21 mouse cellular contexts compared by ENCODE assay signal in the genomic region with DNA sequence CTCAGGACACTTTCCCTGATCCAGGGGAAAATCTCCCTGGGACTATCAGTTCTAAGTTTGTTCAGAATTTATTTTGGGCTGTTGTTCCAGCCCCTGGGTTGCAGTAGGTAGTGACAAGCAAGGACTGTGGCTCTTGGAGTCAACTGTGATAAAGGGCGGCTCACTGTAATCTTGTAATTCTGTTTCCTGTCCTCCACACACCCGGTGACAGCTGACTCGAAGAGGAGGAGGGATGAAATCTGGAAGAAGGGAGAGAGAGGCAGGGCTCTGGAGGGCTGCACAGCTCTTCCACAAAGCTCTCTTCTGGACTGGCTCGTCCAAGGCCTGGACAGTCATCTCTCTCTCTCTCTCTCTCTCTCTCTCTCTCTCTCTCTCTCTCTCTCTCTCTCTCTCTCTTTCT. TPM values are rescaled to one million over a fixed set of nuclear protein-coding genes. Genes with fewer than 3 reads are reported as not detected.
DNase-seq lines count a peak whose midpoint lies in the region; ATAC-seq and TF ChIP-seq lines count a peak whose summit lies in the region.
"Had no signal": no experiment of that assay in that cellular context is flagged by ENCODE, and none has a peak within 500 bp of the region (broad histone marks: within the 10 kb centered on the region; RNA-seq: fewer than 3 reads in every experiment).

No protein-coding gene starts in this region.

- DNase-seq in heart, adult 9 months (ENCODE audit: low spot score in 2 of 2), result no peak
- peak; percentile 45 for DNase-seq in heart, postnatal 0 days (ENCODE audit: low spot score)
- no peak for DNase-seq in heart, postnatal 14 days
- peak; percentile 71 for DNase-seq in midbrain, embryonic 11.5 days (ENCODE audit: low spot score, missing footprints)
- DNase-seq: adrenal gland, adult 2 months; adrenal gland, postnatal 25 days; cerebellum, adult 18-20 months; cerebellum, adult 9-11 months; cerebellum, postnatal 36 days; forebrain, postnatal 0 days; gastrocnemius, postnatal 14 days; kidney, adult 11 months had no signal

- TF ChIP-seq EP300 in heart, postnatal 0 days (IDR thresholded peaks at IDR 0.05; ENCODE audit: low read depth), result 0 out of 2 replicates have a peak, but pooled peaks have one; percentile 20

- H3K4me1 ChIP-seq in heart, embryonic 13.5 days, result peaks cover 60% of the 10 kb centered on the region
- H3K4me1 ChIP-seq in heart, postnatal 0 days (ENCODE audit: control insufficient read depth, insufficient read depth), result peaks cover 12% of the 10 kb centered on the region; the same call in 1 of the 2 replicates
- H3K4me1 ChIP-seq in midbrain, embryonic 11.5 days (ENCODE audit: control insufficient read depth, insufficient read depth, low read length), result no peaks in the 10 kb centered on the region
- no peaks in the 10 kb centered on the region for H3K4me1 ChIP-seq in midbrain, embryonic 16.5 days (ENCODE audit: control insufficient read depth, insufficient read depth, low read length)
- H3K4me1 ChIP-seq: forebrain, embryonic 13.5 days; hindbrain, embryonic 13.5 days had no signal

- peaks cover 83% of the 10 kb centered on the region for H3K36me3 ChIP-seq in heart, embryonic 13.5 days
- H3K36me3 ChIP-seq in heart, postnatal 0 days (replicated peaks; ENCODE audit: control insufficient read depth, insufficient read depth, low read length), result peaks cover 41% of the 10 kb centered on the region; the same call in 1 of the 2 replicates
- no peaks in the 10 kb centered on the region for H3K36me3 ChIP-seq in midbrain, embryonic 11.5 days (ENCODE audit: control insufficient read depth, insufficient read depth, low read length)
- H3K36me3 ChIP-seq in midbrain, embryonic 16.5 days (ENCODE audit: control insufficient read depth, insufficient read depth, low read length), result no peaks in the 10 kb centered on the region
- H3K36me3 ChIP-seq: embryonic facial prominence, embryonic 10.5 days; hindbrain, embryonic 13.5 days had no signal

- no peak overlapping the region for H3K9ac ChIP-seq in heart, embryonic 13.5 days
- no peak overlapping the region for H3K9ac ChIP-seq in heart, postnatal 0 days (replicated peaks; ENCODE audit: low read depth, low read length)
- H3K9ac ChIP-seq in midbrain, embryonic 11.5 days (ENCODE audit: low read length), result no peak overlapping the region
- H3K9ac ChIP-seq in midbrain, embryonic 16.5 days (ENCODE audit: low read depth, low read length), result no peak overlapping the region
- H3K9ac ChIP-seq: forebrain, embryonic 13.5 days; forebrain, postnatal 0 days; hindbrain, embryonic 13.5 days had no signal

- WGBS in heart, embryonic 13.5 days, result 4% methylated on average over 4 of the region's 4 CpGs
- WGBS in heart, postnatal 0 days, result 3% methylated on average over 4 of the region's 4 CpGs
- 76% methylated on average over 4 of the region's 4 CpGs for WGBS in midbrain, embryonic 11.5 days
- 68% methylated on average over 4 of the region's 4 CpGs for WGBS in midbrain, embryonic 16.5 days

- no peaks in the 10 kb centered on the region for H3K27me3 ChIP-seq in heart, embryonic 13.5 days (replicated peaks)
- H3K27me3 ChIP-seq in heart, postnatal 0 days (ENCODE audit: control insufficient read depth, insufficient read depth, low read length), result no peaks in the 10 kb centered on the region
- H3K27me3 ChIP-seq in midbrain, embryonic 11.5 days (ENCODE audit: control insufficient read depth, insufficient read depth, low read length), result 0 out of 2 replicates have a peak, but pooled peaks cover 2% of the 10 kb centered on the region
- H3K27me3 ChIP-seq in midbrain, embryonic 16.5 days (ENCODE audit: control insufficient read depth, insufficient read depth, low read depth, low read length), result no peaks in the 10 kb centered on the region

- H3K9me3 ChIP-seq in heart, embryonic 13.5 days, result no peaks in the 10 kb centered on the region
- H3K9me3 ChIP-seq in heart, postnatal 0 days (replicated peaks; ENCODE audit: control insufficient read depth, low read length), result no peaks in the 10 kb centered on the region
- H3K9me3 ChIP-seq in midbrain, embryonic 11.5 days (ENCODE audit: control insufficient read depth, low read length), result no peaks in the 10 kb centered on the region
- no peaks in the 10 kb centered on the region for H3K9me3 ChIP-seq in midbrain, embryonic 16.5 days (replicated peaks; ENCODE audit: control insufficient read depth, low read length, poor library complexity, severe bottlenecking)
- H3K9me3 ChIP-seq: embryonic facial prominence, embryonic 10.5 days; forebrain, embryonic 13.5 days; hindbrain, embryonic 13.5 days had no signal

- intact Hi-C loops in heart, postnatal 14 days (cut with DNase I), result no loop called here

- peak overlapping the region; percentile 78 for H3K27ac ChIP-seq in heart, embryonic 13.5 days (replicated peaks)
- H3K27ac ChIP-seq in heart, postnatal 0 days (ENCODE audit: low read depth), result peak overlapping the region; percentile 59; the same call in 1 of the 2 replicates
- no peak overlapping the region for H3K27ac ChIP-seq in midbrain, embryonic 11.5 days (ENCODE audit: low read depth, low read length)
- no peak overlapping the region for H3K27ac ChIP-seq in midbrain, embryonic 16.5 days (ENCODE audit: low read length)
- H3K27ac ChIP-seq: embryonic facial prominence, embryonic 10.5 days; forebrain, embryonic 13.5 days; hindbrain, embryonic 13.5 days; hindbrain, postnatal 0 days had no signal

- no peak overlapping the region for H3K4me3 ChIP-seq in heart, embryonic 13.5 days
- no peak overlapping the region for H3K4me3 ChIP-seq in heart, postnatal 0 days (ENCODE audit: low read depth, low read length)
- no peak overlapping the region for H3K4me3 ChIP-seq in midbrain, embryonic 11.5 days (ENCODE audit: low read depth, low read length)
- H3K4me3 ChIP-seq in midbrain, embryonic 16.5 days (ENCODE audit: low read depth, low read length), result no peak overlapping the region
- H3K4me3 ChIP-seq: embryonic facial prominence, embryonic 10.5 days; forebrain, embryonic 13.5 days; hindbrain, embryonic 13.5 days had no signal

- peak; percentile 52; the same call in 1 of the 2 replicates for ATAC-seq in heart, embryonic 13.5 days (ENCODE audit: extremely low read depth, insufficient number of reproducible peaks, low FRiP score, low TSS enrichment)
- ATAC-seq in heart, postnatal 0 days (ENCODE audit: insufficient read depth, low read depth), result peak; percentile 77
- no peak for ATAC-seq in midbrain, embryonic 11.5 days (ENCODE audit: low FRiP score)
- no peak for ATAC-seq in midbrain, embryonic 16.5 days
- ATAC-seq: forebrain, embryonic 13.5 days; forebrain, postnatal 0 days; hindbrain, postnatal 0 days had no signal

- no peak for TF ChIP-seq CTCF in heart, postnatal 0 days (IDR thresholded peaks at IDR 0.05; ENCODE audit: low read depth)

- no peak overlapping the region for H3K4me2 ChIP-seq in heart, embryonic 13.5 days
- H3K4me2 ChIP-seq in heart, postnatal 0 days (ENCODE audit: low read depth, low read length), result no peak overlapping the region
- H3K4me2 ChIP-seq in midbrain, embryonic 11.5 days, result no peak overlapping the region
- H3K4me2 ChIP-seq in midbrain, embryonic 16.5 days (ENCODE audit: low read length), result no peak overlapping the region
- H3K4me2 ChIP-seq: forebrain, embryonic 13.5 days; hindbrain, embryonic 13.5 days had no signal

RNA-seq across cellular contexts. Expression of gene Tbx5, which starts 24.6 kb away (rescaled TPM):
- polyA plus RNA-seq in heart, embryonic 13.5 days (2015; fragmentation: Nextera tagmentation; extraction: Ambion mirVana), result 31.3 and 38.4 TPM in 2 replicates
- 17.3 and 22.8 TPM in 2 replicates for total RNA-seq in heart, postnatal 0 days (2014; rRNA removed; ENCODE audit: low replicate concordance)
- 29.2 and 31.1 TPM in 2 replicates for polyA plus RNA-seq in heart, postnatal 0 days (2015; fragmentation: Nextera tagmentation; extraction: Ambion mirVana)
- total RNA-seq in heart, postnatal 14 days (2021), result 10 to 100 TPM; 18.9 to 36.8 TPM
- not detected in 2 replicates for polyA plus RNA-seq in midbrain, embryonic 11.5 days (2014; fragmentation: Nextera tagmentation; extraction: Ambion mirVana)
- 0.05 TPM in 1 of 2 replicates, not detected in the other for polyA plus RNA-seq in midbrain, embryonic 16.5 days (2015; fragmentation: Nextera tagmentation; extraction: Ambion mirVana)
- total RNA-seq: ES-E14; hematopoietic stem cell, adult 5-6 weeks; hindbrain, postnatal 0 days had no signal
- polyA plus RNA-seq: forebrain, postnatal 0 days; hindbrain, embryonic 13.5 days; intestine, embryonic 14.5 days had no signal

Comparison
In these comparisons a context has a peak if more than half of its experiments do, and no peak if none do; other contexts are left out.
1. DNase-seq: peak in heart, postnatal 0 days (single experiment) and midbrain, embryonic 11.5 days (single experiment); none in heart, adult 9 months (0 of 2) and heart, postnatal 14 days (0 of 2).
2. ATAC-seq: peak in heart, embryonic 13.5 days (single experiment) and heart, postnatal 0 days (single experiment); none in midbrain, embryonic 11.5 days (single experiment) and midbrain, embryonic 16.5 days (single experiment).
3. H3K27ac ChIP-seq: peak in heart, embryonic 13.5 days (single experiment) and heart, postnatal 0 days (single experiment); none in midbrain, embryonic 11.5 days (single experiment) and midbrain, embryonic 16.5 days (single experiment).
4. RNA of gene Tbx5, which starts 24.6 kb away (polyA plus RNA-seq): 31.3 to 38.4 TPM in heart, embryonic 13.5 days and 29.2 to 31.1 TPM in heart, postnatal 0 days; 0.05 TPM in midbrain, embryonic 16.5 days and not detected in midbrain, embryonic 11.5 days; every median in the first group is over 10 times any median in the second.